Mouse (Mus musculus) MEL (cell line): Measurements from ENCODE around the gene Ccdc141. TPM values are rescaled to one million over a fixed set of nuclear protein-coding genes. Genes with fewer than 3 reads are reported as not detected.

ENCODE experiments used
- DNase-seq: peaks from one replicate; pipeline ENCODE4 v3.0.0; 2011; ENCODE audit warnings: low read depth, low spot score
- H3K27ac ChIP-seq: 2 replicates; pipeline ENCODE4 v1.5.1; 2012; ENCODE audit warnings: low read depth, mild to moderate bottlenecking, control low read depth, low read length, moderate library complexity; ENCODE audit not compliant: control insufficient read depth
- H3K27me3 ChIP-seq, 2 experiments: fragments of 150-350 bp in 1 of 2; sonication (generic) in 1 of 2; 2 replicates each; pipeline ENCODE4 v1.6.1; 2012; ENCODE audit warnings: low read length in 2 of 2, mild to moderate bottlenecking in 2 of 2, improper control_type of control experiment in 1 of 2, moderate library complexity in 1 of 2; ENCODE audit not compliant: insufficient read depth in 2 of 2, control insufficient read depth in 1 of 2
- H3K36me3 ChIP-seq, 2 experiments: 2 replicates each; pipeline ENCODE4 v1.6.1; 2012 to 2014; ENCODE audit warnings: low read length in 2 of 2, improper control_type of control experiment in 1 of 2, inconsistent platforms in 1 of 2, mild to moderate bottlenecking in 1 of 2; ENCODE audit not compliant: insufficient read depth in 2 of 2, control insufficient read depth in 1 of 2
- H3K4me1 ChIP-seq, 2 experiments: fragments of 150-350 bp in 1 of 2; sonication (generic) in 1 of 2; 2 replicates each; pipeline ENCODE4 v1.6.1; 2012; ENCODE audit warnings: low read length in 2 of 2, improper control_type of control experiment in 1 of 2, mild to moderate bottlenecking in 1 of 2; ENCODE audit not compliant: insufficient read depth in 2 of 2, control insufficient read depth in 1 of 2
- H3K4me3 ChIP-seq, 2 experiments: fragments of 150-350 bp in 1 of 2; sonication (generic) in 1 of 2; 2 replicates each; pipeline ENCODE4 v1.5.1; 2012; ENCODE audit warnings: low read depth in 2 of 2, low read length in 2 of 2, mild to moderate bottlenecking in 2 of 2, moderate library complexity in 2 of 2, control low read depth in 1 of 2, improper control_type of control experiment in 1 of 2; ENCODE audit not compliant: control insufficient read depth in 1 of 2, insufficient read depth in 1 of 2
- H3K79me2 ChIP-seq: 2 replicates; pipeline ENCODE4 v1.6.1; 2012; ENCODE audit warnings: mild to moderate bottlenecking, low read length, moderate library complexity; ENCODE audit not compliant: control insufficient read depth, poor library complexity, insufficient read depth
- H3K9ac ChIP-seq: 2 replicates; pipeline ENCODE4 v1.6.1; 2012; ENCODE audit warnings: low read depth, mild to moderate bottlenecking, control low read depth, low read length, moderate library complexity; ENCODE audit not compliant: control insufficient read depth, poor library complexity, severe bottlenecking
- H3K9me3 ChIP-seq: fragments of 150-350 bp; sonication (generic); replicated peaks from 2 replicates; pipeline ENCODE4 v1.6.1; 2012; ENCODE audit warnings: mild to moderate bottlenecking, low read length, improper control_type of control experiment, moderate library complexity; ENCODE audit not compliant: insufficient read depth
- CHD2 ChIP-seq: IDR thresholded peaks from 2 replicates; pipeline ENCODE4 v1.6.1; 2011; ENCODE audit warnings: low read length, improper control_type of control experiment
- CTCF ChIP-seq, 3 experiments: IDR thresholded peaks in 2 of 3; conservative IDR thresholded peaks in 1 of 3; 2 replicates each; pipeline ENCODE4 v1.5.1; 2011 to 2012; ENCODE audit warnings: low read length in 3 of 3, low read depth in 2 of 3, mild to moderate bottlenecking in 2 of 3, improper control_type of control experiment in 1 of 3, inconsistent platforms in 1 of 3, mixed read lengths in 1 of 3, moderate library complexity in 1 of 3; ENCODE audit not compliant: control insufficient read depth in 1 of 3, insufficient read depth in 1 of 3, poor library complexity in 1 of 3, severe bottlenecking in 1 of 3
- E2F4 ChIP-seq: IDR thresholded peaks from 2 replicates; pipeline ENCODE4 v1.6.1; 2011; ENCODE audit warnings: low read depth, low read length, improper control_type of control experiment, borderline replicate concordance
- ELF1 ChIP-seq: IDR thresholded peaks from 2 replicates; pipeline ENCODE4 v1.6.1; 2014; ENCODE audit warnings: low read depth, mild to moderate bottlenecking, inconsistent platforms, low read length, improper control_type of control experiment, moderate library complexity
- EP300 ChIP-seq, 2 experiments: IDR thresholded peaks; 2 replicates each; pipeline ENCODE4 v1.6.1; 2011; ENCODE audit warnings: improper control_type of control experiment in 2 of 2, low read length in 2 of 2, low read depth in 1 of 2, mild to moderate bottlenecking in 1 of 2
- GATA1 ChIP-seq: IDR thresholded peaks from 2 replicates; pipeline ENCODE4 v1.6.1; 2011; ENCODE audit warnings: low read depth, low read length, improper control_type of control experiment
- JUND ChIP-seq: IDR thresholded peaks from 2 replicates; pipeline ENCODE4 v1.6.1; 2011; ENCODE audit warnings: low read depth, mild to moderate bottlenecking, improper control_type of control experiment, low read length
- KAT2A ChIP-seq: conservative IDR thresholded peaks from 2 replicates; pipeline ENCODE4 v1.6.1; 2012; ENCODE audit warnings: low read depth, low read length, improper control_type of control experiment, inconsistent platforms
- MAZ ChIP-seq: IDR thresholded peaks from 2 replicates; pipeline ENCODE4 v1.6.1; 2012; ENCODE audit warnings: low read depth, mild to moderate bottlenecking, inconsistent platforms, low read length, improper control_type of control experiment
- MEF2A ChIP-seq: IDR thresholded peaks from 2 replicates; pipeline ENCODE4 v1.6.1; 2014; ENCODE audit warnings: low read depth, mild to moderate bottlenecking, inconsistent platforms, low read length, improper control_type of control experiment; ENCODE audit not compliant: poor library complexity, insufficient replicate concordance, severe bottlenecking; ENCODE audit errors: extremely low read depth
- MYB ChIP-seq: IDR thresholded peaks from 2 replicates; pipeline ENCODE4 v1.6.1; 2011; ENCODE audit warnings: mild to moderate bottlenecking, low read depth, low read length, improper control_type of control experiment
- NELFE ChIP-seq: IDR thresholded peaks from 2 replicates; pipeline ENCODE4 v1.6.1; 2011; ENCODE audit warnings: low read depth, low read length, improper control_type of control experiment
- NRF1 ChIP-seq: IDR thresholded peaks from 2 replicates; pipeline ENCODE4 v1.6.1; 2014; ENCODE audit warnings: low read depth, mild to moderate bottlenecking, inconsistent platforms, low read length, improper control_type of control experiment, moderate library complexity; ENCODE audit not compliant: poor library complexity, insufficient read depth, severe bottlenecking
- POLR2AphosphoS5 ChIP-seq: IDR thresholded peaks from 2 replicates; pipeline ENCODE4 v1.6.1; 2012; ENCODE audit warnings: low read depth, borderline replicate concordance, mild to moderate bottlenecking, inconsistent platforms, low read length, moderate library complexity, mixed read lengths
- RAD21 ChIP-seq: IDR thresholded peaks from 2 replicates; pipeline ENCODE4 v1.6.1; 2011; ENCODE audit warnings: mild to moderate bottlenecking, low read depth, low read length, improper control_type of control experiment
- RCOR1 ChIP-seq: IDR thresholded peaks from 2 replicates; pipeline ENCODE4 v1.6.1; 2012; ENCODE audit warnings: low read depth, mild to moderate bottlenecking, inconsistent platforms, low read length, improper control_type of control experiment
- SIN3A ChIP-seq: IDR thresholded peaks from 2 replicates; pipeline ENCODE4 v1.6.1; 2012; ENCODE audit warnings: low read length, improper control_type of control experiment, inconsistent platforms
- SMC3 ChIP-seq: IDR thresholded peaks from 2 replicates; pipeline ENCODE4 v1.6.1; 2011; ENCODE audit warnings: low read depth, low read length, improper control_type of control experiment
- TAL1 ChIP-seq: IDR thresholded peaks from 2 replicates; pipeline ENCODE4 v1.6.1; 2012; ENCODE audit warnings: mild to moderate bottlenecking, inconsistent platforms, low read length, moderate library complexity, mixed read lengths
- TBP ChIP-seq: IDR thresholded peaks from 2 replicates; pipeline ENCODE4 v1.8.0; 2011; ENCODE audit warnings: low read depth, low read length, improper control_type of control experiment
- UBTF ChIP-seq: IDR thresholded peaks from 2 replicates; pipeline ENCODE4 v1.6.1; 2012; ENCODE audit warnings: low read depth, mild to moderate bottlenecking, inconsistent platforms, low read length, improper control_type of control experiment, moderate library complexity, borderline replicate concordance; ENCODE audit not compliant: insufficient read depth
- ZC3H11A ChIP-seq: IDR thresholded peaks from 2 replicates; pipeline ENCODE4 v1.6.1; 2012; ENCODE audit warnings: low read depth, mild to moderate bottlenecking, inconsistent platforms, low read length, improper control_type of control experiment
- ZMIZ1 ChIP-seq: IDR thresholded peaks from 2 replicates; pipeline ENCODE4 v1.6.1; 2012; ENCODE audit warnings: low read depth, mild to moderate bottlenecking, inconsistent platforms, low read length, improper control_type of control experiment, moderate library complexity
- polyA plus RNA-seq, 2 experiments: library from polyadenylated mRNA; stranded (reverse) in 1 of 2; unstranded in 1 of 2; fragments of >175 nt in 1 of 2; fragments of >200 nt in 1 of 2; gene quantifications; 2 replicates each; pipeline versions ENCODE4 v1.2.1 to v1.2.4; 2012; ENCODE audit warnings: low replicate concordance in 2 of 2, low read depth in 1 of 2; ENCODE audit not compliant: insufficient read length in 2 of 2, insufficient read depth in 1 of 2, missing spikeins in 1 of 2
- total RNA-seq: library from RNA; depleted of rRNA; stranded (reverse); fragments of 300-350 nt; gene quantifications from 2 replicates; pipeline ENCODE4 v1.2.3, GENCODE M21; 2012

Ccdc141 gene
- total and polyA plus RNA-seq, 3 experiments, result 0.54 to 1.1 TPM; not detected in 1

DNA sequence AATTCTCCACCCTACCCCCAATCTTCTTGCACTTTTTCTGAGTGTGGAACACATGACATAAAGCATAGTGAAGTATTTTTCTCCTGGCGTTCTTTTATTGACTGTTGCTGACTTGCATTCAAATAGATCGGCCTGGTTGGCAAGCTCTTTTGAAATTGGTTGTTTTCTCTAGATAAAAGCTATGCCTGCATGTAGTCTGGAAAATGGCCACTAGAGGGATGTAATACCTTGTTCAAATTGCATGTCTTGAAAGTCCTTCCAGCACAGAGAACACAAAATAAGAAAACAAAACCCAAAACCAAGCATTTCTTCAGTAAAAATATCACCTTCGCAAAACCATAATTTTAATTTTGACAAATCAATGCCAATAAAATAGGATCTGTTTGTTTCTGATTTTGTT is 108.6 kb downstream of the Ccdc141 start:
- Histone ChIP-seq H3K9ac (no peak overlapping the region), H3K79me2 (no peaks in the 10 kb centered on the region), H3K27me3 (no peaks in the 10 kb centered on the region), H3K36me3 (no peaks in the 10 kb centered on the region)
- DNase-seq, result peak; percentile 56
- TF ChIP-seq MYB, result no peak
- TF ChIP-seq RCOR1, result no peak
- TF ChIP-seq CHD2, result no peak
- no peak for TF ChIP-seq POLR2AphosphoS5
- no peak for TF ChIP-seq ELF1
- no peak for TF ChIP-seq UBTF
- peak; percentile 71 for TF ChIP-seq SMC3
- no peak for TF ChIP-seq NELFE
- no peak for TF ChIP-seq KAT2A
- TF ChIP-seq ZMIZ1, result no peak
- no peak for TF ChIP-seq SIN3A
- peak; percentile 65 for TF ChIP-seq RAD21
- TF ChIP-seq ZC3H11A, result peak; percentile 45
- TF ChIP-seq TBP, result no peak
- TF ChIP-seq CTCF (IDR thresholded peaks at IDR 0.05 in 2 of 3, conservative IDR thresholded peaks at IDR 0.05 in 1 of 3; ENCODE audit: control insufficient read depth in 1 of 3, insufficient read depth in 1 of 3, low read depth in 2 of 3, low read length in 3 of 3, poor library complexity in 1 of 3, severe bottlenecking in 1 of 3), result peak; percentile 0 to 70 (median 45); a peak in 4 of 6 replicates
- TF ChIP-seq GATA1, result no peak
- TF ChIP-seq EP300 (IDR thresholded peaks at IDR 0.05; ENCODE audit: low read depth in 1 of 2, low read length in 2 of 2), result no peak
- no peak for TF ChIP-seq E2F4
- no peak for TF ChIP-seq MEF2A
- TF ChIP-seq JUND, result no peak
- no peak for TF ChIP-seq NRF1
- no peak for TF ChIP-seq MAZ
- TF ChIP-seq TAL1, result no peak
- TF ChIP-seq, all 39 proteins: peak for 4
- H3K9me3 ChIP-seq, result no peaks in the 10 kb centered on the region
- H3K4me1 ChIP-seq, result no peaks in the 10 kb centered on the region
- no peak overlapping the region for H3K27ac ChIP-seq
- no peak overlapping the region for H3K4me3 ChIP-seq
